Mouse (Mus musculus) right cerebral cortex, postnatal 10 days (tissue): ENCODE results near the gene Snd1.

Experiments
- DNase-seq, 2 experiments: peaks; one replicate each; pipeline ENCODE4 v3.0.0; 2021; ENCODE audit warnings: low spot score in 2 of 2

Gene Snd1

GRCm38 (mm10) chr6:28803678-28804279 lies 328.8 kb downstream of the Snd1 start:
- DNase-seq: no peak

GRCm38 (mm10) chr6:28804751-28805150 lies 329.8 kb downstream of the Snd1 start:
- DNase-seq: no peak

- DNase-seq: no peak
Observed at GRCm38 (mm10) chr6:28813057-28813456, 338.1 kb downstream of the Snd1 start.

GRCm38 (mm10) chr6:28814895-28815294 lies 340.0 kb downstream of the Snd1 start:
- DNase-seq: no peak

GRCm38 (mm10) chr6:28817039-28817438 lies 342.1 kb downstream of the Snd1 start:
- DNase-seq: peak; percentile 57 to 77

- peak in 1 of 2 experiments; percentile 53 for DNase-seq
Observed at GRCm38 (mm10) chr6:28819509-28820358, 344.8 kb downstream of the Snd1 start.

GRCm38 (mm10) chr6:28822296-28822695 lies 347.4 kb downstream of the Snd1 start:
- no peak for DNase-seq

GRCm38 (mm10) chr6:28823375-28823774 lies 348.4 kb downstream of the Snd1 start:
- no peak for DNase-seq

GRCm38 (mm10) chr6:28823802-28824201 lies 348.9 kb downstream of the Snd1 start:
- peak in 1 of 2 experiments; percentile 40 for DNase-seq

GRCm38 (mm10) chr6:28825894-28826293 lies 351.0 kb downstream of the Snd1 start:
- no peak for DNase-seq

GRCm38 (mm10) chr6:28826689-28827389 lies 351.9 kb downstream of the Snd1 start:
- DNase-seq: no peak

- DNase-seq: peak in 1 of 2 experiments; percentile 33
Observed at GRCm38 (mm10) chr6:28827565-28827964, 352.6 kb downstream of the Snd1 start.

- peak; percentile 76 to 80 for DNase-seq
Observed at GRCm38 (mm10) chr6:28828593-28828992, 353.7 kb downstream of the Snd1 start.

- peak in 1 of 2 experiments; percentile 38 for DNase-seq
Observed at GRCm38 (mm10) chr6:28830306-28830705, 355.4 kb downstream of the Snd1 start.

GRCm38 (mm10) chr6:28831011-28831853 lies 356.3 kb downstream of the Snd1 start, which contains the start of gene Lrrc4:
Gene Lrrc4 (minus strand): TSS chr6:28831747.
- peak in 1 of 2 experiments; percentile 51 for DNase-seq

GRCm38 (mm10) chr6:28831854-28832750 lies 357.2 kb downstream of the Snd1 start:
- peak; percentile 72 to 76 for DNase-seq

- peak; percentile 79 to 82 for DNase-seq
Observed at GRCm38 (mm10) chr6:28832751-28833291, 357.9 kb downstream of the Snd1 start.

- DNase-seq: peak; percentile 79 to 84
Observed at GRCm38 (mm10) chr6:28833380-28833822, 358.5 kb downstream of the Snd1 start.

GRCm38 (mm10) chr6:28834046-28834445 lies 359.1 kb downstream of the Snd1 start:
- no peak for DNase-seq

GRCm38 (mm10) chr6:28836600-28836999 lies 361.7 kb downstream of the Snd1 start:
- peak in 1 of 2 experiments; percentile 50 for DNase-seq
